Mouse (Mus musculus): ENCODE data around the gene Erc2. TPM values are rescaled to one million over a fixed set of nuclear protein-coding genes. Genes with fewer than 3 reads are reported as not detected.

Gene Erc2
- polyA plus RNA-seq, 1 experiment from 2014 or later: 4.3 TPM

GRCm38 (mm10) chr14:28143998-28144397 is 521.8 kb downstream of the Erc2 start:
- Histone ChIP-seq H3K9ac (ENCODE audit: low read depth, low read length) (no peak overlapping the region), H3K4me2 (ENCODE audit: low read depth, low read length) (no peak overlapping the region), H3K9me3 (ENCODE audit: control insufficient read depth, low read length) (no peaks in the 10 kb centered on the region), H3K27me3 (replicated peaks; ENCODE audit: control insufficient read depth, insufficient read depth, low read length) (no peaks in the 10 kb centered on the region), H3K4me3 (ENCODE audit: low read length) (no peak overlapping the region), H3K4me1 (ENCODE audit: control insufficient read depth, insufficient read depth, low read length) (no peaks in the 10 kb centered on the region), H3K27ac (ENCODE audit: low read length) (no peak overlapping the region), H3K36me3 (ENCODE audit: control insufficient read depth, insufficient read depth, low read length) (no peaks in the 10 kb centered on the region)
- WGBS: 93% methylated on average over 2 of the region's 2 CpGs
- no peak for ATAC-seq

GRCm38 (mm10) chr14:28147201-28147600 is 525.0 kb downstream of the Erc2 start:
- Histone ChIP-seq H3K9ac (ENCODE audit: low read depth, low read length) (no peak overlapping the region), H3K36me3 (ENCODE audit: control insufficient read depth, insufficient read depth, low read length) (no peaks in the 10 kb centered on the region), H3K27ac (ENCODE audit: low read length) (no peak overlapping the region), H3K4me2 (ENCODE audit: low read depth, low read length) (no peak overlapping the region), H3K4me3 (ENCODE audit: low read length) (no peak overlapping the region), H3K4me1 (ENCODE audit: control insufficient read depth, insufficient read depth, low read length) (no peaks in the 10 kb centered on the region), H3K9me3 (ENCODE audit: control insufficient read depth, low read length) (no peaks in the 10 kb centered on the region), H3K27me3 (replicated peaks; ENCODE audit: control insufficient read depth, insufficient read depth, low read length) (no peaks in the 10 kb centered on the region)
- ATAC-seq: no peak
- WGBS: 41% methylated on average over 5 of the region's 5 CpGs

- Histone ChIP-seq H3K9me3 (ENCODE audit: control insufficient read depth, low read length) (no peaks in the 10 kb centered on the region), H3K4me2 (ENCODE audit: low read depth, low read length) (no peak overlapping the region), H3K27me3 (replicated peaks; ENCODE audit: control insufficient read depth, insufficient read depth, low read length) (no peaks in the 10 kb centered on the region), H3K9ac (ENCODE audit: low read depth, low read length) (no peak overlapping the region), H3K27ac (ENCODE audit: low read length) (no peak overlapping the region), H3K36me3 (ENCODE audit: control insufficient read depth, insufficient read depth, low read length) (no peaks in the 10 kb centered on the region), H3K4me3 (ENCODE audit: low read length) (no peak overlapping the region), H3K4me1 (ENCODE audit: control insufficient read depth, insufficient read depth, low read length) (no peaks in the 10 kb centered on the region)
- WGBS: 83% methylated on average over 3 of the region's 3 CpGs
- no peak for ATAC-seq
These were observed 528.7 kb downstream of the Erc2 start for GRCm38 (mm10) chr14:28150942-28151341.

GRCm38 (mm10) chr14:28155706-28156105 is 533.5 kb downstream of the Erc2 start:
- Histone ChIP-seq H3K27me3 (replicated peaks; ENCODE audit: control insufficient read depth, insufficient read depth, low read length) (no peaks in the 10 kb centered on the region), H3K36me3 (ENCODE audit: control insufficient read depth, insufficient read depth, low read length) (no peaks in the 10 kb centered on the region), H3K27ac (ENCODE audit: low read length) (no peak overlapping the region), H3K4me1 (ENCODE audit: control insufficient read depth, insufficient read depth, low read length) (no peaks in the 10 kb centered on the region), H3K4me3 (ENCODE audit: low read length) (no peak overlapping the region), H3K9ac (ENCODE audit: low read depth, low read length) (no peak overlapping the region), H3K4me2 (ENCODE audit: low read depth, low read length) (no peak overlapping the region), H3K9me3 (ENCODE audit: control insufficient read depth, low read length) (no peaks in the 10 kb centered on the region)
- 82% methylated on average over 4 of the region's 4 CpGs for WGBS
- ATAC-seq: no peak

GRCm38 (mm10) chr14:28160852-28161251 is 538.6 kb downstream of the Erc2 start:
- Histone ChIP-seq H3K4me3 (ENCODE audit: low read length) (no peak overlapping the region), H3K9ac (ENCODE audit: low read depth, low read length) (no peak overlapping the region), H3K36me3 (ENCODE audit: control insufficient read depth, insufficient read depth, low read length) (no peaks in the 10 kb centered on the region), H3K27me3 (replicated peaks; ENCODE audit: control insufficient read depth, insufficient read depth, low read length) (no peaks in the 10 kb centered on the region), H3K9me3 (ENCODE audit: control insufficient read depth, low read length) (no peaks in the 10 kb centered on the region), H3K4me1 (ENCODE audit: control insufficient read depth, insufficient read depth, low read length) (peaks cover 11% of the 10 kb centered on the region; the same call in 1 of the 2 replicates), H3K27ac (ENCODE audit: low read length) (no peak overlapping the region), H3K4me2 (ENCODE audit: low read depth, low read length) (no peak overlapping the region)
- WGBS: 80% methylated on average over 2 of the region's 2 CpGs
- no peak for ATAC-seq

GRCm38 (mm10) chr14:28164642-28165408 is 542.6 kb downstream of the Erc2 start:
- H3K27me3 ChIP-seq (replicated peaks; ENCODE audit: control insufficient read depth, insufficient read depth, low read length): no peaks in the 10 kb centered on the region
- no peak overlapping the region for H3K4me3 ChIP-seq (ENCODE audit: low read length)
- no peaks in the 10 kb centered on the region for H3K9me3 ChIP-seq (ENCODE audit: control insufficient read depth, low read length)
- peaks cover 11% of the 10 kb centered on the region; the same call in 1 of the 2 replicates for H3K4me1 ChIP-seq (ENCODE audit: control insufficient read depth, insufficient read depth, low read length)
- H3K4me2 ChIP-seq (ENCODE audit: low read depth, low read length): no peak overlapping the region
- 0 out of 2 replicates have a peak overlapping the region, but pooled peaks have one; percentile 3 for H3K9ac ChIP-seq (ENCODE audit: low read depth, low read length)
- H3K36me3 ChIP-seq (ENCODE audit: control insufficient read depth, insufficient read depth, low read length): no peaks in the 10 kb centered on the region
- WGBS: 34% methylated on average over 15 of the region's 15 CpGs
- peak; percentile 58 for ATAC-seq
- peak overlapping the region; percentile 57 for H3K27ac ChIP-seq (ENCODE audit: low read length)

GRCm38 (mm10) chr14:28165621-28166211 is 543.5 kb downstream of the Erc2 start:
- 61% methylated on average over 5 of the region's 5 CpGs for WGBS
- no peak for ATAC-seq

GRCm38 (mm10) chr14:28170711-28171110 is 548.5 kb downstream of the Erc2 start:
- no peak for ATAC-seq
- no peak overlapping the region for H3K27ac ChIP-seq (ENCODE audit: low read length)
- 54% methylated on average over 4 of the region's 4 CpGs for WGBS

More at GRCm38 (mm10) chr14:28165621-28166211, 543.5 kb downstream of the Erc2 start:
- H3K4me1 ChIP-seq (ENCODE audit: control insufficient read depth, insufficient read depth, low read length): peaks cover 11% of the 10 kb centered on the region; the same call in 1 of the 2 replicates
- no peaks in the 10 kb centered on the region for H3K9me3 ChIP-seq (ENCODE audit: control insufficient read depth, low read length)
- no peak overlapping the region for H3K4me2 ChIP-seq (ENCODE audit: low read depth, low read length)
- H3K27ac ChIP-seq (ENCODE audit: low read length): peak overlapping the region; percentile 63
- no peaks in the 10 kb centered on the region for H3K36me3 ChIP-seq (ENCODE audit: control insufficient read depth, insufficient read depth, low read length)
- no peaks in the 10 kb centered on the region for H3K27me3 ChIP-seq (replicated peaks; ENCODE audit: control insufficient read depth, insufficient read depth, low read length)
- H3K4me3 ChIP-seq (ENCODE audit: low read length): no peak overlapping the region
- H3K9ac ChIP-seq (ENCODE audit: low read depth, low read length): no peak overlapping the region

GRCm38 (mm10) chr14:28171364-28171763 is 549.1 kb downstream of the Erc2 start:
- Histone ChIP-seq H3K27me3 (replicated peaks; ENCODE audit: control insufficient read depth, insufficient read depth, low read length) (no peaks in the 10 kb centered on the region), H3K4me3 (ENCODE audit: low read length) (no peak overlapping the region), H3K4me1 (ENCODE audit: control insufficient read depth, insufficient read depth, low read length) (no peaks in the 10 kb centered on the region), H3K4me2 (ENCODE audit: low read depth, low read length) (no peak overlapping the region), H3K9ac (ENCODE audit: low read depth, low read length) (no peak overlapping the region), H3K9me3 (ENCODE audit: control insufficient read depth, low read length) (no peaks in the 10 kb centered on the region), H3K36me3 (ENCODE audit: control insufficient read depth, insufficient read depth, low read length) (no peaks in the 10 kb centered on the region), H3K27ac (ENCODE audit: low read length) (0 out of 2 replicates have a peak overlapping the region, but pooled peaks have one; percentile 26)
- WGBS: 42% methylated on average over 2 of the region's 2 CpGs
- ATAC-seq: no peak

More at GRCm38 (mm10) chr14:28170711-28171110, 548.5 kb downstream of the Erc2 start:
- no peak overlapping the region for H3K9ac ChIP-seq (ENCODE audit: low read depth, low read length)
- H3K4me1 ChIP-seq (ENCODE audit: control insufficient read depth, insufficient read depth, low read length): no peaks in the 10 kb centered on the region
- H3K4me3 ChIP-seq (ENCODE audit: low read length): no peak overlapping the region
- H3K4me2 ChIP-seq (ENCODE audit: low read depth, low read length): no peak overlapping the region
- no peaks in the 10 kb centered on the region for H3K27me3 ChIP-seq (replicated peaks; ENCODE audit: control insufficient read depth, insufficient read depth, low read length)
- no peaks in the 10 kb centered on the region for H3K36me3 ChIP-seq (ENCODE audit: control insufficient read depth, insufficient read depth, low read length)
- no peaks in the 10 kb centered on the region for H3K9me3 ChIP-seq (ENCODE audit: control insufficient read depth, low read length)

Measured in intestine, embryonic 16.5 days (tissue).